Mouse (Mus musculus) heart, embryonic 15.5 days (tissue): Measurements from ENCODE around the gene Msl3l2. TPM values are rescaled to one million over a fixed set of nuclear protein-coding genes. Genes with fewer than 3 reads are reported as not detected.
A peak's percentile ranks its signal among the peaks of the same experiment; 100 is the strongest.

Source experiments
- ATAC-seq: fragments of 200-750 bp; cut with Nextera tagmentation; replicated peaks from 2 replicates; pipeline ENCODE4 v1.8.0; 2017; ENCODE audit warnings: low read depth, moderate TSS enrichment; ENCODE audit not compliant: insufficient number of reproducible peaks, insufficient read depth, low FRiP score
- H3K27ac ChIP-seq: fragments of 300-500 bp; sonication (generic); 2 replicates; pipeline ENCODE4 v1.5.1; 2015; ENCODE audit warnings: mild to moderate bottlenecking, inconsistent platforms
- H3K27me3 ChIP-seq: fragments of 300-500 bp; sonication (generic); 2 replicates; pipeline ENCODE4 v1.6.1; 2015; ENCODE audit warnings: inconsistent platforms
- H3K36me3 ChIP-seq: fragments of 300-500 bp; sonication (generic); 2 replicates; pipeline ENCODE4 v1.6.1; 2015; ENCODE audit warnings: mild to moderate bottlenecking, inconsistent platforms
- H3K4me1 ChIP-seq: fragments of 300-500 bp; sonication (generic); replicated peaks from 2 replicates; pipeline ENCODE4 v1.6.1; 2015; ENCODE audit warnings: inconsistent platforms
- H3K4me2 ChIP-seq: fragments of 300-500 bp; sonication (generic); 2 replicates; pipeline ENCODE4 v1.6.1; 2015; ENCODE audit warnings: inconsistent platforms, mild to moderate bottlenecking, moderate library complexity
- H3K4me3 ChIP-seq: fragments of 300-500 bp; sonication (generic); 2 replicates; pipeline ENCODE4 v1.5.1; 2015; ENCODE audit warnings: mild to moderate bottlenecking, inconsistent platforms
- H3K9ac ChIP-seq: fragments of 300-500 bp; sonication (generic); 2 replicates; pipeline ENCODE4 v1.6.1; 2015; ENCODE audit warnings: mild to moderate bottlenecking, inconsistent platforms
- H3K9me3 ChIP-seq: fragments of 300-500 bp; sonication (generic); replicated peaks from 2 replicates; pipeline ENCODE4 v1.6.1; 2016; ENCODE audit warnings: inconsistent platforms
- WGBS: fragments of 180-500 bp; shearing (Covaris S2); methylation state at CpG from one replicate; pipeline ENCODE4 v1.1.7; 2015; ENCODE audit warnings: mixed read lengths; 5-methylcytosine and 5-hydroxymethylcytosine counted together
- polyA plus RNA-seq: library from polyadenylated mRNA; unstranded; fragments of >200 nt; fragmentation: Nextera tagmentation; extraction: Ambion mirVana; gene quantifications from 2 replicates; pipeline ENCODE4 v1.2.1, GENCODE M21; 2015

Msl3l2 gene
- 4.6 and 6.3 TPM in 2 replicates for polyA plus RNA-seq

DNA sequence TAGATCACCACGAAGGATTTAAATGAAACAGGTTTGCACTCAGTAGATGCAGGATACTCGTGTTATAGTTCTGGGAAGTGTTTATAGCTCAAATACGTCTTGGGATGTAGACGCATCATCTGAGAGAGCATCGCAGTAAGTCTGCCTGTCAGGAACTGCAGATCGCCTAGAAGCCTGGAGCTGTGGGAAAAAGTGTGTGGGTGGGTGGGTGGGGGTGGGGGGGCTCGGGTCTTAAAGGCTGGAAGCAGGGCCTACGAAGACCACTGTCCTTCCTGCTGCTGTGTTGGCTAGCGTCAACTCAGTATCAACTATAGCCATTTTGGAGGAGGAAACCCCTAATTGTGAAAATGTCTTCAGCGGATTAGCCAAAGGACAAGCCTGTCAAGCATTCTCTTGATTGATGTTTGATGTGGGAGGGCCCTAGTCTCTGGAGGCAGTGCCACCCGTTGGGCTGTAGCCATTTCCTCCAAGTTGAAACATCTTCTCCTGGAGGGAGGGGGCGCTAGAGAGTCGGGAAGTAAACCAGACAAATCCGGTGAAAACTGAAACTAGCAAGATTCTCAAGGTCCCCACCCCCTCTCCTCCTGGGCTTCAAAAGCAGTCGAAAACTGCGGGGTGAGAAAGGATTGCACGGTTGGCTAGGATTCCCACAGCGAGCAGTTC is at the start of gene Msl3l2:
TSS of gene Msl3l2 (plus strand) at position 585 of the 663 bp plus-strand sequence.
- 26% methylated on average over 18 of the region's 18 CpGs for WGBS

DNA sequence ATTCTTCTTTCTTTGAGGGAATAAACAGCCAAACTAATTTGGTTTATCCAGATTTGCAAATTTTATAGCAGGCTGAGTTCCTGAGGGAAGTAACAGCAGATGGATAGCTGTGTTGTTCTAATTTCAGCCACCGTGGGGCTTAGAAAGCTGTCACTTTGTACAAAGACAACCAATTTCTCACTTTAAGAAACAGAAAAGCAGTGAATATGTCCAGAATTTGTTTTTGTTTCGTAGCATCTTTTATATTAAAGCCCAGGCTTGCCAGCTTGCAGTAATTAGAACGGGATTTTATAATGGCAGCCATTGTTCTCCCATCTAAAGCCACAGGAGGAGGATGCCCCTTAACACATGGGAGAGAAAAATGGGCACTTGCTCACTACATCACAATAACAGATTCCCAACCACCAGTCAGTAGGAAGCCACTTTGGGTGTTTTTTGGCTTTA is 47.7 kb upstream of the Msl3l2 start:
- Histone ChIP-seq H3K9me3 (no peaks in the 10 kb centered on the region), H3K4me1 (no peaks in the 10 kb centered on the region), H3K4me3 (no peak overlapping the region), H3K4me2 (no peak overlapping the region), H3K9ac (no peak overlapping the region), H3K36me3 (no peaks in the 10 kb centered on the region), H3K27ac (no peak overlapping the region), H3K27me3 (no peaks in the 10 kb centered on the region)
- WGBS = 79% methylated on average over 3 of the region's 3 CpGs
- ATAC-seq = no peak

More for the DNA sequence above, at the start of gene Msl3l2:
- Histone ChIP-seq H3K27me3 (no peaks in the 10 kb centered on the region), H3K9ac (peak within 1 kb of the TSS; percentile 65), H3K27ac (peak within 1 kb of the TSS; percentile 16; the same call in 1 of the 2 replicates), H3K4me1 (peaks cover 5% of the 10 kb centered on the region; the same call in 1 of the 2 replicates), H3K4me3 (peak within 1 kb of the TSS; percentile 57), H3K4me2 (peak within 1 kb of the TSS; percentile 61), H3K9me3 (no peaks in the 10 kb centered on the region), H3K36me3 (no peaks in the 10 kb centered on the region)
- ATAC-seq = peak; percentile 80

DNA sequence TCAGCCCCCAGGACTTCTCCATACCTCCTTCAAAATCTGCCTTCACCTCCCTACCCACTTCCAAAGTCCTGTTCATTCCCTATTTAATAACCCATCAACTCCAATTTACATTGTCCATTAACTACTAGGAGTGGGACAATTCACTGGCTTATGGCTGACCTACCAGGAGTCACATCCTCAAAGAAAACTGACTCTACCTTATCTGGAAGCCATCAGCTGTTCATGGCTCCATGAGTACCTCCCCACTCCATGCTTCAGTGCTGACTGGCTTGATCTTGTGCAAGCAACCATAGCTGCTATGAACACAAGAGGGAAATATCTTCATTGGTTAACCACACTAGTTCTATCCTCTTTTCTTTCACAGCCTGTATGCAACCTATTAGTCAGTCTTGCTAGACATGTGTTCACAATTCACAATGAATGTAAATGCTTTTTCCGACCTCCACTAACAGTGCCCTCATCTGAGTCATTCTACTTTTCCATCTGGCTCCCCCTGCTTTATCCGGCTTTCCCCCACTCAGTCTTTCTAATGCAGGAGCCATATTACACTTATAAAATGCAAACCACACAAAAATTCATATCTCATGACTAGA is 45.4 kb upstream of the Msl3l2 start:
- no peaks in the 10 kb centered on the region for H3K4me1 ChIP-seq
- WGBS = 77% methylated on average over 2 of the region's 2 CpGs

DNA sequence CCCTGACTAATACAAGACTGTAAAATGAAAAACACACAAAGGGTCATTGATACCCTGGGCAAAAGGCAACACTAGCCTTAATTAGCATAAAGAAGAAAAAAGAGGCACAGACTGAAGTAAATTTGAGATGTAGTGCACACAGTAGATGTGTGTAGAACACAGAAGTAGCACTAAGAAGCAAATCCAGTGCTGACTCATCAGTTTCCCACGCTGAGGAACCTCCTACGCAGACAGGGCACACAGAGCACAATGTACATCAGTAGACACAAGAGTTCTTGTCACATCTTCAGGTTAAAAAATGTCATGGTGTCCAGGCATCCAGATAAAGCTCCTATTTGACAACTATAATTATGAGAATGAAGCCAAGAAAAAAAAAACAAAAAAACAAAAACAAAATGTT is 44.0 kb upstream of the Msl3l2 start:
- Histone ChIP-seq H3K36me3 (no peaks in the 10 kb centered on the region), H3K27me3 (no peaks in the 10 kb centered on the region), H3K4me1 (no peaks in the 10 kb centered on the region), H3K4me2 (no peak overlapping the region), H3K27ac (no peak overlapping the region), H3K4me3 (no peak overlapping the region), H3K9me3 (no peaks in the 10 kb centered on the region), H3K9ac (no peak overlapping the region)
- no peak for ATAC-seq
- WGBS = 91% methylated on average over 2 of the region's 2 CpGs

More for the DNA sequence above, 45.4 kb upstream of the Msl3l2 start:
- Histone ChIP-seq H3K9ac (no peak overlapping the region), H3K9me3 (no peaks in the 10 kb centered on the region), H3K36me3 (no peaks in the 10 kb centered on the region), H3K27ac (no peak overlapping the region), H3K27me3 (no peaks in the 10 kb centered on the region), H3K4me3 (no peak overlapping the region), H3K4me2 (no peak overlapping the region)
- ATAC-seq = no peak

DNA sequence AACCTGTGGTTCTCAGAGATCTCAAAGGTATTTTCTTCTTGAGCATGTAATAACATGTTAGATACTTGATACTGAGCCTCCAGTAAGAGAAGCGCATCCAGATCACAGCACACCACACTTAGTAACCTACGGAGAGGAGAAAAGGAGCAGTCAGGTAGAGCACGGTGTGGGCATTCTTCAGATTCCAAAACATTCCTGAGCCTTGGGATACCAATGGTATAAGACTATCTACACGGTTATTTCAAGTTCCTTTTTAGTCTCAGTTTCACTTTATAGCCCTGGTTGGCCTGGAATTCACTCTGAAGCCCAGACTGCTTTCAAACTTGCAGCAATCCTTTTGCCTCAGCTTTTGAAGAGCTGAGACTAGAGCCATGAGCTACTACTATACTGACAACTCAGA is 17.0 kb upstream of the Msl3l2 start:
- 70% methylated on average over 4 of the region's 4 CpGs for whole genome bisulfite sequencing
- Histone ChIP-seq H3K9me3 (no peaks in the 10 kb centered on the region), H3K4me1 (no peaks in the 10 kb centered on the region), H3K27me3 (no peaks in the 10 kb centered on the region), H3K9ac (no peak overlapping the region), H3K4me2 (no peak overlapping the region), H3K4me3 (no peak overlapping the region), H3K36me3 (no peaks in the 10 kb centered on the region), H3K27ac (no peak overlapping the region)
- ATAC-seq = no peak

DNA sequence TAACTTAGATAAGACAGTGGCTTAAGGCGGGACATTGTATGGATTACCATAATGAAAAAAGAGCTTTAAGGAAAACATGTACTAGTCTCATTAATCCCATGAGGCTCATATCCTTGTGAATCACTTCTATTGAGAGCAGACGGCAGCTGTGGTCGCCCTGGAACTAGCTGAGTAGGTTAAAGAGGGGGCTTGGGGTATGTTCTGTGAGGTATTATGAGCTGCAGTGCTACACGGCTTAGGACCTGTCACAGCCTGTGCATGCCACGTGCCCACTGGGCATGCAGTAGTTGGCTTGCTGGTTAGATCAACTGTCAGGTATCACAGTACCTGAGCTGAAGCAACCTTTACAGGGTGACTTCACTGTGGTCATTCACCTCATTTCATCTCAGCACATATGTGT is 12.1 kb upstream of the Msl3l2 start:
- Histone ChIP-seq H3K4me3 (no peak overlapping the region), H3K4me1 (no peaks in the 10 kb centered on the region), H3K9me3 (no peaks in the 10 kb centered on the region), H3K36me3 (no peaks in the 10 kb centered on the region), H3K4me2 (no peak overlapping the region), H3K27ac (no peak overlapping the region), H3K27me3 (no peaks in the 10 kb centered on the region), H3K9ac (no peak overlapping the region)
- no peak for ATAC-seq
- 85% methylated on average over 5 of the region's 5 CpGs for WGBS

DNA sequence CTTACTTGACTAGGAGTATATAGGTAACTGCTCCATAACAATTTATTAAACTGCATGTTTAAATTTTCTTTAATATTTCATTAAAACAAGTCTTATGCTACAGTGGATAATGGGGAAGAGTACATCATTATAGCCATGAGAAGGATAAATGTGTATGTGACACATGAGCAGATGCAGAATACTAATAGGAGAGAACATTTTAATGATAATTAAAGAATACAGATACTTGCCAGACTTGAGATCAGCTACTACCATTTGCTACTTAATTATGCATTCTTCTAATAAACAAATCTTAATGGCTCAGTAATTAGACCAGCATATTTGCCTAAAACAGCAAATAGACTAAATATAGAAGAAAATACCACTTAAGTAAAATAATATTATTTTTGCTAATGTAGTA is 10.0 kb upstream of the Msl3l2 start:
- Histone ChIP-seq H3K9me3 (no peaks in the 10 kb centered on the region), H3K4me2 (no peak overlapping the region), H3K27ac (no peak overlapping the region), H3K4me1 (no peaks in the 10 kb centered on the region), H3K9ac (no peak overlapping the region), H3K27me3 (no peaks in the 10 kb centered on the region), H3K4me3 (no peak overlapping the region), H3K36me3 (no peaks in the 10 kb centered on the region)
- ATAC-seq = no peak

DNA sequence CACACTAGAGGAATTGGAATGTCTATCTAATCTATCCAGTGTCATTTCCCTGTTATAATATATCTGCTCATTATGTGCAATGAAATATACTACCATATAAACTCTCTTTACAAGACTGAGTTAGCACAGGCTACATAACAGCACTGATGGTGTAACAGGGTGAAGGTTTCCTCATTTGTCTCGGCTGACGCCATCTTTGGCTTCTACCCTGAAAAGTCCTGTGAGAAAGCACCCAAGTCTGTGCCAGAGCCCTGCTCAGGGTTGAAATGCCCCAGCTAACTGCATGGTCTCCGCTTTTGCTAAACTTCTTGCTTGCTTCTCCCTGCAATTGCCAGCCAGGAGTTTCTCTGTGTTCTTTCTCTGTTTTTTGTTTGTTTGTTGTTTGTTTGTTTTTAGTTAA is 7.6 kb upstream of the Msl3l2 start:
- no peaks in the 10 kb centered on the region for H3K4me1 ChIP-seq
- H3K9me3 ChIP-seq = no peaks in the 10 kb centered on the region
- no peaks in the 10 kb centered on the region for H3K27me3 ChIP-seq
- no peak overlapping the region for H3K4me2 ChIP-seq
- H3K27ac ChIP-seq = no peak overlapping the region
- ATAC-seq = no peak
- H3K36me3 ChIP-seq = no peaks in the 10 kb centered on the region
- no peak overlapping the region for H3K4me3 ChIP-seq
- WGBS = 79% methylated on average over 3 of the region's 3 CpGs
- H3K9ac ChIP-seq = no peak overlapping the region

DNA sequence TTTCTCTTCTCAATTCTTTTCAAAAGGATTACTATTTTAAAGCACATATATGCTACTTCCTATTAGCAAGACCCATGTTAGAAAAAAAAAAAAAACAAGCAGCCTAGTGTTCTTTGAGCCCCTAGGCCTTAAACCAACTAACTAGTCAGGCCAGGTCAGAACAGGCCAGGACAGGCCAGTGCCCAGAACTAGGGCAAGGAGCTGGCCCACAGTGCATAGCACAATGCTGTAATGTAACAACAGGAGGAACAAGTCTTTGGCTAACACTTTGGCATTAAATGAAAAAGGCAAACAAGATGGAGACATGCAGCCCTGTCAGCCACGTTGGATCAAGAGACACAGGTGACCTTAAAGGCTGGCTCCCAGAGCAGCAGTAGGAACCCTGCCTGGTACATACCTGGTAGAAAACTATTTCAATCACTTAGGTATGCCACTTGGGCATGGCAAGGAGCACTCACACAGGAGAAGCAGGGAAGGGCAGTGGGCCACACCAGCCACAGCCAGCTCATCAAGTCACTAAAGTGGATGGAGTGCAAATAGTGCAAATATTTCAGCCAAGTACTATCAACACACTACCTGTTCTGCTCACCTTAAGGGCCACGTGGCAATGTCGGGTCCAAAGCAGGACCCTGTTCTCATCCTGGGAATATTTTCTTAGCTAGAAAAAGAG is 6.9 kb upstream of the Msl3l2 start:
- H3K4me2 ChIP-seq = no peak overlapping the region
- no peaks in the 10 kb centered on the region for H3K36me3 ChIP-seq
- ATAC-seq = no peak
- H3K9me3 ChIP-seq = no peaks in the 10 kb centered on the region
- no peaks in the 10 kb centered on the region for H3K27me3 ChIP-seq
- H3K9ac ChIP-seq = no peak overlapping the region
- H3K27ac ChIP-seq = no peak overlapping the region
- WGBS = 80% methylated on average over 3 of the region's 3 CpGs
- no peaks in the 10 kb centered on the region for H3K4me1 ChIP-seq
- no peak overlapping the region for H3K4me3 ChIP-seq

DNA sequence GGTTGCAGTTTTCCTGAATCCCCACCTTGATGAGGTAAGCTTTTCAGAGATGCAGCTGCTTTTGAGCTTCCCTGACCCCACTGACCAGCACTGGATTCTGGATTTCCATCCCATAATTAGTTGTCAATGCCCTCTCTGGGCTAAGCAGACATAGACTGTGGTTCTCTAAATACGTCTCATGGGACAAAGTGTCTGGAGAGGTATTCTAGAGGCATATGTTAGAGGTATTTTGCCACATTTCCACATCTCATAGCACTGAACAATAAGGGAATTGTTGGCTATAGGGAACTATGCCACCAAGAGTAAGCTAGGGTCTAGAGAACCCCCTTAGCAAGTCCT is 248 bp downstream of the Msl3l2 start:
- H3K9me3 ChIP-seq = no peaks in the 10 kb centered on the region
- peaks cover 5% of the 10 kb centered on the region; the same call in 1 of the 2 replicates for H3K4me1 ChIP-seq
- ATAC-seq = peak; percentile 35; the same call in 1 of the 2 replicates
- H3K36me3 ChIP-seq = no peaks in the 10 kb centered on the region
- H3K4me3 ChIP-seq = peak overlapping the region; percentile 57
- no peaks in the 10 kb centered on the region for H3K27me3 ChIP-seq
- WGBS = 38% methylated on average over 1 of the region's 1 CpGs
- peak overlapping the region; percentile 16; the same call in 1 of the 2 replicates for H3K27ac ChIP-seq
- peak overlapping the region; percentile 61 for H3K4me2 ChIP-seq
- H3K9ac ChIP-seq = peak overlapping the region; percentile 65

DNA sequence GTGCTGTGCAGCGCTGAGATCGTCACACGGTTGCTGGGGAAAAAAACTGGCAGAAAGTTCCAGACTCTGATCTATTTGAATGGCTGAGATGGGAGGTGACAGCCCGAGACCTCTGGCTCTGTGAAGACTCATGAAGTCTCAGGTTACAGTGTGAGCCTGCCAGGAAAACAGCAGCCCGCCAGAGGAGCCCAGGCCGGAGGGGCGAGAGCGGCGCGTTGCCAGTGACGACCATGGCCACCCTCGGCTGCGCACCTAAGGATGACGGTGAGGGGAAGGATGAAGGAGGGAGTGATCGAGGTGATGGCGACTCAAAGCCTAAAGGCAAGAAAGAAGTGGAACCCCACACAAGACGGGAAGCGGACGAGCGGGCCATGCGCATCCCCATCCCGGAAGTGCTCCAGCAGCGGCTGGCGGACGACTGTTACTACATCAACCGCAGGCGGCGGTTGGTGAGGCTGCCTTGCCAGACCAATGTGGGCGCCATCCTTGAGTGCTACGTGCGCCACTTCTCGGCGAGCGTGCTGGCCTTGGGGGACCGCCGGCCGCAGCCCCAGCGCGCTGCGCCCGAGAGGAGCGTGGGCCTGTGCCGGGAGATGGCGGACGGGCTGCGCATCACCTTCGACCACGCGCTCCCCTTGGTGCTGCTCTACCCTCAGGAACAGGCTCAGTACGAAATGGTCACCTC is 8.4 kb downstream of the Msl3l2 start:
- no peaks in the 10 kb centered on the region for H3K27me3 ChIP-seq
- peak overlapping the region; percentile 55 for H3K9ac ChIP-seq
- H3K9me3 ChIP-seq = no peaks in the 10 kb centered on the region
- peak overlapping the region; percentile 88 for H3K4me2 ChIP-seq
- peak; percentile 83 for ATAC-seq
- H3K4me3 ChIP-seq = peak overlapping the region; percentile 78
- peaks cover 10% of the 10 kb centered on the region for H3K4me1 ChIP-seq
- H3K36me3 ChIP-seq = no peaks in the 10 kb centered on the region
- peak overlapping the region; percentile 67 for H3K27ac ChIP-seq
- under 1% methylated on average over 50 of the region's 50 CpGs for WGBS
